Mouse (Mus musculus) A20 (cell line): Measurements from ENCODE around the gene Capza2.

Experiments
- DNase-seq: peaks from one replicate; pipeline ENCODE4 v3.0.0-alpha.2; 2011; ENCODE audit warnings: low read depth, low spot score

Capza2 gene

GRCm38 (mm10) chr6:17705973-17706372 is 69.9 kb downstream of the Capza2 start:
- no peak for DNase-seq
